Mouse (Mus musculus) intestine, embryonic 14.5 days (tissue): ENCODE data around the gene Ace2. TPM values are rescaled to one million over a fixed set of nuclear protein-coding genes. Genes with fewer than 3 reads are reported as not detected.
A peak's percentile ranks its signal among the peaks of the same experiment; 100 is the strongest.

Experiments used
- ATAC-seq: fragments of 200-750 bp; cut with Nextera tagmentation; replicated peaks from 2 replicates; pipeline ENCODE4 v1.8.0; 2017; ENCODE audit warnings: low read depth, moderate number of reproducible peaks, moderate TSS enrichment, moderate library complexity; ENCODE audit not compliant: low FRiP score, low TSS enrichment
- DNase-seq: peaks from one replicate; pipeline ENCODE4 v3.0.0-alpha.2; 2018; ENCODE audit warnings: low spot score
- H3K27ac ChIP-seq: fragments of 300-500 bp; sonication (generic); 2 replicates; pipeline ENCODE4 v1.5.1; 2014; ENCODE audit warnings: low read depth, mild to moderate bottlenecking, control low read depth
- H3K27me3 ChIP-seq: fragments of 300-500 bp; sonication (generic); replicated peaks from 2 replicates; pipeline ENCODE4 v1.6.1; 2014; ENCODE audit warnings: low read length, control low read depth; ENCODE audit not compliant: control insufficient read depth, insufficient read depth
- H3K36me3 ChIP-seq: fragments of 300-500 bp; sonication (generic); 2 replicates; pipeline ENCODE4 v1.6.1; 2014; ENCODE audit warnings: low read length, control low read depth; ENCODE audit not compliant: control insufficient read depth, insufficient read depth
- H3K4me1 ChIP-seq: fragments of 300-500 bp; sonication (generic); replicated peaks from 2 replicates; pipeline ENCODE4 v1.6.1; 2014; ENCODE audit warnings: low read length, control low read depth, mixed read lengths; ENCODE audit not compliant: control insufficient read depth, insufficient read depth
- H3K4me2 ChIP-seq: fragments of 300-500 bp; sonication (generic); 2 replicates; pipeline ENCODE4 v1.6.1; 2014; ENCODE audit warnings: low read length
- H3K4me3 ChIP-seq: fragments of 300-500 bp; sonication (generic); 2 replicates; pipeline ENCODE4 v1.5.1; 2014; ENCODE audit warnings: low read depth, low read length, control low read depth, mixed read lengths
- H3K9ac ChIP-seq: fragments of 300-500 bp; sonication (generic); 2 replicates; pipeline ENCODE4 v1.6.1; 2014; ENCODE audit warnings: mild to moderate bottlenecking, low read length
- H3K9me3 ChIP-seq: fragments of 300-500 bp; sonication (generic); 2 replicates; pipeline ENCODE4 v1.6.1; 2016; ENCODE audit warnings: low read length, control low read depth; ENCODE audit not compliant: control insufficient read depth
- WGBS: fragments of 180-500 bp; shearing (Covaris S2); extraction: QIAGEN DNeasy Blood & Tissue Kit; methylation state at CpG from one replicate; pipeline ENCODE4 v1.1.7; 2014; 5-methylcytosine and 5-hydroxymethylcytosine counted together
- polyA plus RNA-seq: library from polyadenylated mRNA; unstranded; fragments of >200 nt; fragmentation: Nextera tagmentation; extraction: Ambion mirVana; gene quantifications from 2 replicates; pipeline ENCODE4 v1.2.1, GENCODE M21; 2014

Gene Ace2
- polyA plus RNA-seq: 2.6 and 3.5 TPM in 2 replicates

GRCm38 (mm10) chrX:164139032-164139431, at the start of gene Ace2:
Ace2 (plus strand) TSS chrX:164139332.
- Histone ChIP-seq H3K4me1 (no peaks in the 10 kb centered on the region), H3K4me2 (no peak within 1 kb of the TSS), H3K9me3 (no peaks in the 10 kb centered on the region), H3K36me3 (no peaks in the 10 kb centered on the region), H3K27me3 (0 out of 2 replicates have a peak, but pooled peaks cover 6% of the 10 kb centered on the region), H3K4me3 (no peak within 1 kb of the TSS), H3K27ac (no peak within 1 kb of the TSS), H3K9ac (no peak within 1 kb of the TSS)
- no peak for ATAC-seq
- WGBS: 88% methylated on average over 2 of the region's 2 CpGs
- DNase-seq: no peak

GRCm38 (mm10) chrX:164089916-164090315, 49.2 kb upstream of the Ace2 start:
- ATAC-seq: no peak
- H3K36me3 ChIP-seq: no peaks in the 10 kb centered on the region
- no peak overlapping the region for H3K9ac ChIP-seq
- H3K4me3 ChIP-seq: no peak overlapping the region
- H3K9me3 ChIP-seq: no peaks in the 10 kb centered on the region
- H3K27ac ChIP-seq: no peak overlapping the region
- no peak for DNase-seq
- no peaks in the 10 kb centered on the region; the same call in none of the 2 replicates for H3K27me3 ChIP-seq
- 70% methylated on average over 11 of the region's 11 CpGs for WGBS
- no peak overlapping the region for H3K4me2 ChIP-seq
- H3K4me1 ChIP-seq: no peaks in the 10 kb centered on the region

GRCm38 (mm10) chrX:164092300-164093169, 46.6 kb upstream of the Ace2 start:
- Histone ChIP-seq H3K4me3 (no peak overlapping the region), H3K9ac (no peak overlapping the region), H3K4me2 (no peak overlapping the region), H3K27ac (no peak overlapping the region), H3K4me1 (no peaks in the 10 kb centered on the region), H3K9me3 (no peaks in the 10 kb centered on the region), H3K27me3 (peaks cover 3% of the 10 kb centered on the region), H3K36me3 (no peaks in the 10 kb centered on the region)
- DNase-seq: no peak
- no peak for ATAC-seq
- 38% methylated on average over 7 of the region's 7 CpGs for WGBS

DNA sequence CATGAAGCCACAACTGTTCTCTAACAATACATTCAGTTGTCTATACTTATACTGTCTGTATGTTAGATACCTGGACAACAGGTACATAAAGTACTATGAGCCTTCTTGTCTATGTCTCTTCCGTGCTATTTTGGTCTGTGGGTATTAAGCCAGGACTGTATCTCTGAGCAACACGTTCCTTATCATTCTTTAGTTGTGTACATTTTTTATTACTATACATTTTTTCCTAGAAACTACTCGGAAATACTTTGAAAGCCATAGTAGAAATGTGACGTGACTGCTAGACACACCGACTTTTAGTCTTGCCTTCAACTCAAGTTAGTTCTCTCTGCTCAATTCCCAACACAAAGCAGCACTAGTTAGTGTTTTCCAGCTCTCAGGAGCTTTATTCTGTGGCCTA, 45.7 kb upstream of the Ace2 start:
- DNase-seq (no peak), ATAC-seq (no peak)
- Histone ChIP-seq H3K27ac (no peak overlapping the region), H3K4me1 (no peaks in the 10 kb centered on the region), H3K9me3 (no peaks in the 10 kb centered on the region), H3K27me3 (peaks cover 3% of the 10 kb centered on the region), H3K36me3 (no peaks in the 10 kb centered on the region), H3K4me3 (no peak overlapping the region), H3K9ac (no peak overlapping the region), H3K4me2 (no peak overlapping the region)
- WGBS: 79% methylated on average over 5 of the region's 5 CpGs

GRCm38 (mm10) chrX:164095838-164096237, 43.3 kb upstream of the Ace2 start:
- 71% methylated on average over 2 of the region's 2 CpGs for WGBS
- H3K36me3 ChIP-seq: no peaks in the 10 kb centered on the region

DNA sequence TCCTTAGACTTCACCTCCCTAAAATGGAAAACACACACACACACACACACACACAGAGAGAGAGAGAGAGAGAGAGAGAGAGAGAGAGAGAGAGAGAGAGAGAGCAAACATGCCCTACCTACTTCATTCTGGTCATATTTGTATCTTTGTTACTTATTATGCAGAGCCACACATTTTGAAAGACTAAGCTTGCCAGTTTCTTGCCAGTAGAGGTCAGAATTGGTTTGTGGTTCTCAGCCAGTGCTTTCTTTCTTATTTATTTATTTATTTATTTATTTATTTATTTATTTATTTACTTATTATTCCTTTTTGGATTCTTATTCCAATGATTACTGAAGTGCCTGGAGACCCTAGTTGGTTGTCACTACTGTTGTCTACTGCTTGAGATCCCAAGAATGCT, 37.6 kb upstream of the Ace2 start:
- no peak for ATAC-seq
- DNase-seq: no peak
- H3K27ac ChIP-seq: no peak overlapping the region
- no peaks in the 10 kb centered on the region for H3K27me3 ChIP-seq
- no peak overlapping the region for H3K4me2 ChIP-seq
- H3K4me1 ChIP-seq: no peaks in the 10 kb centered on the region
- no peaks in the 10 kb centered on the region for H3K36me3 ChIP-seq
- no peaks in the 10 kb centered on the region for H3K9me3 ChIP-seq
- no peak overlapping the region for H3K9ac ChIP-seq
- no peak overlapping the region for H3K4me3 ChIP-seq

More at GRCm38 (mm10) chrX:164095838-164096237, 43.3 kb upstream of the Ace2 start:
- ATAC-seq (no peak), DNase-seq (no peak)
- Histone ChIP-seq H3K27ac (no peak overlapping the region), H3K27me3 (peaks cover 3% of the 10 kb centered on the region), H3K4me1 (no peaks in the 10 kb centered on the region), H3K4me2 (no peak overlapping the region), H3K9me3 (no peaks in the 10 kb centered on the region), H3K9ac (no peak overlapping the region), H3K4me3 (no peak overlapping the region)

DNA sequence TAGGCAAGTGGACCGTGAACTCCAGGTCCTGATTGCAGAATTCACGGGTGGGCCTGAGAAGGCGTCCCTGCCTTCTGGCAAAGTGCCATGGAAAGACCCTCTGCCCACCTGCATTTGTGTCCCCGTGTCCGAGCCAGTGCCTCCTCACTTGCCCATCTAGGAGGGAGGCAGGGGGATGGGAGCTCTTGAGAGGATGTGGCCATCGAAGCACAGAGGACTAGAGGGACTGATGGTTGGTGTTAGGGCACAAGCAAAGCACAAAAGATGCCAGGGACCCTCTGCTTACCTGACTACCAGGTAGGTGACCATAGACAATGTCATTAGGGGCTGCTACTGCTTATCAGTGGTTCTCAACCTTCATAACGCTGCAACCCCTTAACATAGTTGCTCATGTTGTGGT, 36.9 kb upstream of the Ace2 start:
- H3K27ac ChIP-seq: no peak overlapping the region
- no peaks in the 10 kb centered on the region for H3K36me3 ChIP-seq
- H3K27me3 ChIP-seq: no peaks in the 10 kb centered on the region
- H3K4me3 ChIP-seq: no peak overlapping the region
- ATAC-seq (no peak), DNase-seq (no peak)
- H3K9ac ChIP-seq: no peak overlapping the region
- no peak overlapping the region for H3K4me2 ChIP-seq
- H3K9me3 ChIP-seq: no peaks in the 10 kb centered on the region
- WGBS: 85% methylated on average over 7 of the region's 7 CpGs
- H3K4me1 ChIP-seq: no peaks in the 10 kb centered on the region

DNA sequence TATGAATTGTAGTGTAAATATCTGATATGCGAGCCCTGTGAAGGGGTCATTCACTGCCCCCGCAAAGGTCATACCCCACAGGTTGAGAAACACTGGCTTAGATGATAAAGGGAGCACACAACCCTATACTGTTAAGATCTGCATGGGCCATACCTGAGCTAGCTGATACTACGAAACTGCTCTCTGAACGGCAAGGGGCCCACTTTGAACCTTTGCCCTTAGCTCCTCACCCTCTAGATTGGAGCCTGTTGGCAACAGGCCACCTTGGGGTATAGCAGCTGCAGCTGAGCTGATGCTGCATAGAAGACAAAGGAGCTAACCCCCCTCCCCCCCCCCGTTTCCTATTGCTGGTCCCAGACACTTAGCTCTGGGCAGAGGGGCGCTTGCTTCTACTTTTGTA, 36.5 kb upstream of the Ace2 start:
- Histone ChIP-seq H3K4me1 (no peaks in the 10 kb centered on the region), H3K9me3 (no peaks in the 10 kb centered on the region), H3K27ac (no peak overlapping the region), H3K36me3 (no peaks in the 10 kb centered on the region), H3K9ac (no peak overlapping the region), H3K27me3 (no peaks in the 10 kb centered on the region), H3K4me3 (no peak overlapping the region), H3K4me2 (no peak overlapping the region)
- no peak for DNase-seq
- ATAC-seq: peak; percentile 60; the same call in 1 of the 2 replicates
- WGBS: 67% methylated on average over 6 of the region's 6 CpGs

DNA sequence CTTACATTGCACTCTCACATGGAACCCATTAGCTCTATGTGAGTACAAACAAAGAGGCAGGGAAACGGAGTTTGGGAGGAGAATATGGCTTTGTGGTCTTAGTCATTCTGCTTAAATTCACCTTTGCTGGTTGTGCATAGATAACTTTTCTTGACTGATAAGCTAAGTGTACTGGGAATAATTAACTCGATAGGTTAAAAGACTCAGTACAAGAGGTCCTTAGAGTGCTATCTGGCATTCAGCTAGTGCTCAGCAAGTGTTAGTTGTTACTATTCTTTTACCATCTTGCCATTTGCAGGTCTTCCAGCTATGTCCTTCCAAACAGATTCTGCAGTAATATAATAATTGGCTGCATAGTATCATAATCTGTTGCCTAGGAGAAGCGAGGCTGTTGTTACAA, 28.0 kb upstream of the Ace2 start:
- Histone ChIP-seq H3K4me3 (no peak overlapping the region), H3K27me3 (0 out of 2 replicates have a peak, but pooled peaks cover 3% of the 10 kb centered on the region), H3K9ac (no peak overlapping the region), H3K4me2 (no peak overlapping the region), H3K4me1 (no peaks in the 10 kb centered on the region), H3K27ac (no peak overlapping the region), H3K9me3 (no peaks in the 10 kb centered on the region), H3K36me3 (no peaks in the 10 kb centered on the region)
- DNase-seq (no peak), ATAC-seq (no peak)
- 83% methylated on average over 3 of the region's 3 CpGs for WGBS
